Mouse (Mus musculus): ENCODE measurements around the gene Oxld1.

Oxld1 gene

GRCm38 (mm10) chr11:120457772-120458751, at the start of gene Oxld1, which contains the start of gene Ccdc137:
Gene Oxld1, minus strand, starts transcription at chr11:120458068.
Gene Ccdc137, plus strand, starts transcription at chr11:120458115.
- DNase-seq (ENCODE audit: low spot score in 2 of 2) = peak; percentile 69 to 86

DNA sequence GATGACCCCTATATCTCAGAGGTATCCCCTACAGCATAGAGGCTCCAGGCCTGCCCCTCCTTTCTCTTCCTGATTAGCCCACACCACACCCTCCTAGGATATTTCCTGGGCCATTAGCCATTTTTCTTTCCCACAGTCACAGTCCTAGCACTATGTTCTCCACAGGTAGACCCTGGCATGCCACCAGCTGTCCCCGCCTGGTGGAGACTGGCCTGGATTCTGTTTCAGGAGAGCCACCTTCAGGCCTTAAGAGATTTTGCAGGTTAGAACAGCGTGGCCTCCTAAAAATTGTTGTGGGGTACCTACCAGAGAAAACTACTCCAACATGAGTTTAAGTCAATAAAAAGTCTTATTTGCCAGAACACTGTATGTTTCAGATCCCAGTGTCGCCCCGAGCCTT, 49.0 kb upstream of the Oxld1 start:
- DNase-seq (ENCODE audit: low spot score in 2 of 2) = no peak

DNA sequence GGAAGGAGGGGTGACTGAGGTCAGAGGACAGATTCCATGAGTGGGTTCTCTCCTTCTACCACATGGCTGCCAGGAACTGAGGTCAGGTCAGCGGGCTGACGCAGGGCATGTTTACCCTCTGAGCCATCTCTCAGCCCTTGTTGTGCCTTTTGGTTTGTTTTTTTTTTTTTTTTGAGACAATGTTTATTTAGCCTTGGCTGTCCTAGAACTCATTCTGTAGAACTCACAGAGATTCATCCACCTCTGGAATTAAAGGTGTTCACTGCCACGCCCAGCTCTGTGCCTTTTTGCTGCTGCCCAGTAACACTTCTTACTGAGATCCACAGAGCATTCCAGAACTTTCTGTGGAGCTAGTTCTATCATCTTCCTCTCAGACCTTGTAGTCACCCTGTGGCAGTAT, 47.8 kb upstream of the Oxld1 start:
- no peak for DNase-seq (ENCODE audit: low spot score in 2 of 2)

DNA sequence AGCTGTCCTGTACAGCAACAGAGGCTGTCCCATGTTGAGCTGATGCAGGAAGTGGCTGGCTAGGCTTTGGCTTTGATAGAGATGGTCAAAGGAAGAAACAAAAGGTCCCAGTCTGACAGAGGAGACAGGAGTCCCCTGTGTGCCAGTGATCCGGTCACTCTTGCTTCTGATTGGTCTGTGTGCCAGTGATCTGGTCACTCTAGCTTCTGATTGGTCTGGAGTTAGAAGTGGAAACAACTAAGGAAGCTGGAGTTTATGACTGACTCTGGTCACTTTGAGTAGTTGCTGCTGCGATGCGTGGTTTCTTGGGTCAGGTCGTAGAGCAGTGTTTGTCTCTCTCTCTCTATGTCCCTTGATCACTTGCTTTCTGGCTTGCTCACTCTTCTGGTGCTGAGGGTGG, 43.8 kb upstream of the Oxld1 start:
- DNase-seq (ENCODE audit: low spot score in 2 of 2) = no peak

DNA sequence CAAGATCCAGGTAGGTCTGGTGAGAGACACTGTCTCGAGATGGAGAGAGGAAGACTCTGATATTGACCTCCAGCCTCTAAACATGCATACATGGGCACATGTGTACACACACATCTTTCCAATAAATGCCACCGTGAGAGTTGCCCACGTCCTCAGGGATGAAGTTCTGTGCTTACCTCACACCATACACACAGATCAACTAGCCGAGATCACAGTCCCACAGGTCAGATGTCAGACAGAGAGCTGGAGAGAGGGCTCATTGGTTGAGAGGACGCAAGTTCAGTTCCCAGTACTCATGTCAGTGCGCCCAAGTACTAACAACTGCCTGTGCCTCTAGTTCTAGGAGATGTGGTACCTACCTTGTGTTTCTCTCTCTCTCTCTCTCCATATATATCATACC, 43.1 kb upstream of the Oxld1 start:
- DNase-seq (ENCODE audit: low spot score in 2 of 2) = no peak

DNA sequence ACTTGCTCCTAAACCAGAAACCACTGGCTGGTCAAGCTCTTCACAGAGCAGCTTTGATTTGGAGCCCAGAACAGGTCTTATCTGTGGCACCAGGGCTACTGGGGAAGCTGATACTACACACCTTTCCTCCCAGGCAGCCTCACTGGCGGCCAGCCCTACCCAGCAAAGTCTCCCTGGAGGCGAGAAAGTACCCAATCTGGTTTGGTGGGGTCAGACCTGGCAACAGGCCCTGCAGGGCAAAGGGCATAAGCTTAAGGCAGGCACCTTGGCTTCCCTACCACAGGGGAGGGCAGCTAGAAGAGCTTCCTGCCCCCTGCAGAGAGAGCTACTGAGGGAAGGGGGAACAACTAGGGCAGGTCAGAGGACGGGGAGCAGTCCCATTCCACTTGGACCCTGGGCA, 42.5 kb upstream of the Oxld1 start:
- no peak for DNase-seq (ENCODE audit: low spot score in 2 of 2)

GRCm38 (mm10) chr11:120499894-120500293, 42.0 kb upstream of the Oxld1 start:
- DNase-seq (ENCODE audit: low spot score in 2 of 2) = no peak

DNA sequence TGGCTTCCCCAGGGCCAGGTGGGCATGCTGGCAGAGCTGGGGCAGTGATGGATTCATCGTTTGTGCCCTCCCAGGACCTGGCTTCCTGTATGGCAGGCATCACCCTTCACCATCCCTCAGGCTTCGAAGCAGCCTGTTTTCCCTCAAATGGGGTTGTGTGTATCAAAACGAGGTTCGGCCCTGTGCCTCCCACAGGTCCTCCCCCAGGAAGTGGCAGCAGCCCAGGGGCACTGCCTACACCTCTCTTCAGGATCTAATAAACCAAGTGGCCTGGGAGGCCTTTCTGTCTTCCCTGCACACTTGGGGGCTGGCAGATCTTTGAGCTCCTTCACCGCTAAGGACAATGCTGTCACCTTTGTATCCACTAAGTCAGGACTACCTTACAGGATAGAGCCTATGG, 41.0 kb upstream of the Oxld1 start:
- no peak for DNase-seq (ENCODE audit: low spot score in 2 of 2)

- no peak for DNase-seq (ENCODE audit: low spot score in 2 of 2)
Measured at GRCm38 (mm10) chr11:120498226-120498625, 40.4 kb upstream of the Oxld1 start.

DNA sequence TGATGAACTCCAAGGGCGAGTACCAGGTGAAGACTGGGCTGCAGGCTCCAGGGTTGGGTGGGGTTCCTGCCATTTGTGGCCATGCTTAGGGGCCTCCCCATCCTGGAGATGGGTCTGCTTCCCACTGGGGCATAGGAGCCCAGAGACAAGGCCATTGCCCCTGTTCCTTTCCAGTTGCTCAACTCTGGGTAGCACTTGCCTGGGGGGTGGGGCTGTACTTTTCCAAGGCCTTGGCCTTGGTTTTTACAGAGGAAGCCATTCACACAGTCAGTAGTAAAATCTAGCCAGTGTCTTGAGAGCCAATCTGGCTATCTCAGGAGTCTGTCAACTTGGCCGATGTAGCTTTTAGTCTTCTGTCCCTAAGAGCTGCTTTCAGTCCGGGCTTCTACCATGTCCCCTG, 39.6 kb upstream of the Oxld1 start:
- DNase-seq (ENCODE audit: low spot score in 2 of 2) = no peak

DNA sequence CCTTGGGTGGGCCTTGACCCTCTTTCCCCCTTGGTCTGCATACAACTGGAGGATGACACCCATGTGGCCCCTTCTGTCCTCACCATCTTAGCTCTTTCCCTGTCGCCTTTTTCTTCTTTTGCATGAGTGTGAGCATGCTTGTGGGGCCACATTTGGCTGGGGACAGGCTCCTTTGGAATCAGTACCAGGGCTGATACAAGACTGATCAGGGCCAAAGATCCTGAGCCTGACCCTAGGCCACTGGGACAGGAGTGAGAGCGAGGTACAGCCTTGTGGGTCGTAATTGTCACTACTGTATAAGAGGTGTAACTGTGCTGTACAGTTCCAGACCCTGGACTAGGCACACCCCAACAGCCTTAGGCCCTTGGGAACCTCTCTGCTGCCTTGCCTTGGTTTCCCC, 36.0 kb upstream of the Oxld1 start:
- DNase-seq (ENCODE audit: low spot score in 2 of 2) = no peak

- no peak for DNase-seq (ENCODE audit: low spot score in 2 of 2)
Measured at GRCm38 (mm10) chr11:120493351-120493750, 35.5 kb upstream of the Oxld1 start.

- DNase-seq (ENCODE audit: low spot score in 2 of 2) = no peak
Measured at GRCm38 (mm10) chr11:120492878-120493203, 35.0 kb upstream of the Oxld1 start.

DNA sequence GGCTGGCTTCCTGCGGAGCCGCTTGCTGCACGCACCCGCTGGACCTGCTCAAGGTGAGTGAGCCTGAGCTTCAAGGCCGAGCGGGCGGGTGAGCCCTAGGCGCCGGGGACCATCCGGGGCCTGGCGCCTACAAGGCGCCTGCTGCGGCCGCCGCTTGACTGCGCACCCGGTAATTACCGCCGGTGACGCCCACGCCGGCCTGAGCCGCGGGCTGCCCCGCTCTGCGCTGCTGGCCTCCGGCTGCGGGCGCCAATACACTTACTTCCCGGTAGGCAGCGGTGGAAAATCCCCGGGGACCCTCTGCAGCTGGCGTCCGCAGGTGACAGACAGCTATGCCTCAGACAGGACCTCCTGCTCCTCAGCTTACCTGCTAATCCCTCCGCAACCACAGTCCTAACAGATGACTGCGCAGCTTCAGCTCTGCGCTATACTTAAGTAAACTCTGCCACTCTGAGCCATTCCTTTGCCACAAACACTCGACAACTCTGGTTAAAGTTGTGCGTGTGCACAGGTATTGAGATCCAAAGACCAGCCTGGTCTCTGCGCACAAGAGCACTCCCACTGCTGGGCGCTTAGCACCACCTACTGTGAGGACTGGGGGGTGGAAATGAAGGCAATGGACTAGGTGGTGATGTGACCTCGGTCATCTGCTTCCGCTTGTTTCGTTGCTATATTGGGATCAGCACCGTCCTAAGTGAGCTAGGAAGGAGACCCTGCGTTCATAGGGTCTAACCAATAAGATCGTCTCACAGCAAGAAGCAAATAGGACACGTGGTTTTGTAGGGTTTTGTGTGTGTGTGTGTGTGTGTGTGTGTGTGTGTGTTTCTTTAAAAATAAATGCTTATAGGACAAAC, 34.4 kb upstream of the Oxld1 start:
- DNase-seq (ENCODE audit: low spot score in 2 of 2) = peak in 1 of 2 experiments; percentile 53

DNA sequence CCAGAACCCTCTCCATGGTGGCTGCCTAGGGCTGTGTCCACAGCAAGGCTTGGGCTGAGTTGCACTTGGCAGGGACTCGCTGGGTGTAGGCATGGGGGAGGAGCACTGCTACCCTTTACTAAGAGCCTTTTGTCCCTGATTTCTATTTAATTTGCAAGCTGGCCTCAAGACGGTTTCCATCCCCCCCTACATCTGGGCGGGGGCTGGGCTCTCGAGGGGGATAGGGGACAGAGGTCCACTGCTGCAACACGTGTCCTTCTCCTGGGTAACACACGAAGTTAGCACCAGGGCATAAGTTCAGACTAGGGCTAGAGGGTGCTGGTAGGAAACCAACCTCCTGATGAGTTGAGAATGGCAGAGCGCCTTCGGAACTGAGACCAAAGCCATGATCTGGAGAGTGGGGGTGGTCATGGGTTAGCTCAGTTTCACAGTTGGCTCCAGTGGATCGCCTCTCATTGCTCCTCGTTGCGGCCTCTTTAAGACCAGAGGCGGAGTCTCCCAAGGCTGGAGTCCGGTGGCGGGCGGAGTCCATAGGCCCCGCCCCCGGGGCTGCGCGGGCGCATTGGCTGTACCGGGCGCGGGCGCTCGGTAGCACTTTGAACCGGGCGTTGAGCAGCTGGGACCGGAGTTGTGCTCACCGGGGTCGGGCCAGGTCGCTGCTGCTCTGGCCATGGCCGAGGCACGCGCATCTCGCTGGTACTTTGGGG, 33.6 kb upstream of the Oxld1 start, which contains the start of gene Slc25a10:
Gene Slc25a10 (plus strand): TSS at position 524 of the 707 bp plus-strand sequence.
- DNase-seq (ENCODE audit: low spot score in 2 of 2) = peak; percentile 90 to 93

- DNase-seq (ENCODE audit: low spot score in 2 of 2) = no peak
Measured at GRCm38 (mm10) chr11:120490291-120491046, 32.6 kb upstream of the Oxld1 start.

- peak; percentile 73 to 83 for DNase-seq (ENCODE audit: low spot score in 2 of 2)
Measured at GRCm38 (mm10) chr11:120489054-120489761, 31.3 kb upstream of the Oxld1 start.

GRCm38 (mm10) chr11:120488516-120488915, 30.6 kb upstream of the Oxld1 start:
- DNase-seq (ENCODE audit: low spot score in 2 of 2) = no peak

GRCm38 (mm10) chr11:120485251-120485650, 27.4 kb upstream of the Oxld1 start:
- DNase-seq (ENCODE audit: low spot score in 2 of 2) = no peak

- DNase-seq (ENCODE audit: low spot score in 2 of 2) = peak; percentile 84 to 92
Measured at GRCm38 (mm10) chr11:120484265-120484981, 26.6 kb upstream of the Oxld1 start, which contains the start of gene Mrpl12. Gene Mrpl12, plus strand, starts transcription at chr11:120484613.

Data from spleen, postnatal 4 days (tissue).